Mouse (Mus musculus): ENCODE measurements at regions not wholly inside any gene's neighbourhood (a gene's known extent, or its start where the extent isn't known, plus 50 kb on each side); places are given as distances from the start of the nearest gene placed in this dataset.

DNA sequence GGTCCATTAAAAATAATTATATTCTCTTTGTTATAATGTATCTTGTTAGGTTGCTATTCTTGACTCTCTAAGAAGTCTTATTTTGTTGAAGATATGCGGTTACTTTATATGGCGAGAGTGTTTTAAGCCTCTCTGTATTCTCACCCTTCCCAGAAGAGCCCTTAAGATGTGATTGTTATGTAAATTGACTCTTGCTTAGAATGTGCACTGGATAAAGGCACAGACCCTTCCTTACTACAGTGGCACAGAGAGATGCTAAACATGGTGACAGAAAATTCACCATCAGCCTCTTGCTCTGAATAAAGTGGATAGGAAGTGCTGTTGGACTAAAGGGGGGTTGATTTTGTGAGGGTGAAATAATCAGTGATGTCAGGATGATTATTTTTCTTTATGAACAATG is 370.1 kb downstream of the Arl4a start:
- no peak for TF ChIP-seq HCFC1 (IDR thresholded peaks at IDR 0.05; ENCODE audit: borderline replicate concordance, insufficient read depth, low read length)
- TF ChIP-seq ZC3H11A (IDR thresholded peaks at IDR 0.05; ENCODE audit: borderline replicate concordance, low read depth, low read length): no peak
- no peak for TF ChIP-seq CHD2 (IDR thresholded peaks at IDR 0.05; ENCODE audit: low read depth, low read length)
- in situ Hi-C loops (cut with MboI; ENCODE audit: low sequenced_read_pairs in 2 of 2, unreplicated experiment in 2 of 2): loop anchor here (10.0 to 25.0 kb wide), 2 partner anchors 370 to 377 kb away; partner anchors contain the start of gene Arl4a (in 1 of the 2)
- peaks cover 2 to 6% of the 10 kb centered on the region in 2 experiments; a peak in 1 of 4 replicates for H3K4me1 ChIP-seq (ENCODE audit: control insufficient read depth in 2 of 2, insufficient read depth in 2 of 2, low read length in 2 of 2, poor library complexity in 1 of 2)

DNA sequence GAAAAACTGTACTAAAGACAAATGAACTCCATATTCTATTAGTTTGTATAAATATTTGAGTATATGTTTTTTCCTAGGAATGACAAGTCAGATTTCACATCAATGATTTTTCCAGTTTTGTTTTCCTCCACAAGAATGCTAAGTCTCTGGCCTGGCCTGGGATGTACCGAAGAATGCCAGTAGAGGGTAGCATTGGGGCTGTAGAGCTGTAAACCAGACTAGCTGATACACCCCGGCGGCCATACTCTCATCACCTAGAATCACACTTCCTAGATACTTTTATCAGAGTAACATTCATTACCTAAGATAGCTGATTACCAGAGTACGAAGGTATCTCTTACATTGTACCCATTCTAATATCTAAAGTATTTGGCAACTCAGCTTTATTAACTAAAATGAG is 372.4 kb downstream of the Arl4a start:
- Histone ChIP-seq H3K27ac (ENCODE audit: insufficient read depth, low read depth, low read length, poor library complexity, severe bottlenecking) (no peak overlapping the region), H3K36me3 (ENCODE audit: control insufficient read depth, insufficient read depth, low read length, poor library complexity, severe bottlenecking) (no peaks in the 10 kb centered on the region), H3K4me3 (ENCODE audit: insufficient read depth in 1 of 2, low read depth in 1 of 2, low read length in 2 of 2, poor library complexity in 1 of 2, severe bottlenecking in 1 of 2) (no peak overlapping the region), H3K9ac (ENCODE audit: insufficient read depth, low read depth, low read length, poor library complexity, severe bottlenecking) (no peak overlapping the region), H3K4me1 (ENCODE audit: control insufficient read depth in 2 of 2, insufficient read depth in 2 of 2, low read length in 2 of 2, poor library complexity in 1 of 2) (peaks cover 2 to 6% of the 10 kb centered on the region in 2 experiments; a peak in 1 of 4 replicates), H3K9me3 (ENCODE audit: control insufficient read depth, insufficient read depth, low read depth, low read length) (no peaks in the 10 kb centered on the region)
- peak; percentile 51 for DNase-seq (ENCODE audit: low read depth, low spot score)
- in situ Hi-C loops (cut with MboI; ENCODE audit: low sequenced_read_pairs in 2 of 2, unreplicated experiment in 2 of 2): loop anchor here (10.0 to 25.0 kb wide), 2 partner anchors 372 to 379 kb away; partner anchors contain the start of gene Arl4a (in 1 of the 2)
- TF ChIP-seq ZNF384 (IDR thresholded peaks at IDR 0.05; ENCODE audit: low read depth, low read length): no peak
- no peak for TF ChIP-seq HCFC1 (IDR thresholded peaks at IDR 0.05; ENCODE audit: borderline replicate concordance, insufficient read depth, low read length)
- TF ChIP-seq CHD2 (IDR thresholded peaks at IDR 0.05; ENCODE audit: low read depth, low read length): no peak
- peak; percentile 97 for TF ChIP-seq ZC3H11A (IDR thresholded peaks at IDR 0.05; ENCODE audit: borderline replicate concordance, low read depth, low read length)

More for the DNA sequence above, 370.1 kb downstream of the Arl4a start:
- Histone ChIP-seq H3K27ac (ENCODE audit: insufficient read depth, low read depth, low read length, poor library complexity, severe bottlenecking) (no peak overlapping the region), H3K9ac (ENCODE audit: insufficient read depth, low read depth, low read length, poor library complexity, severe bottlenecking) (no peak overlapping the region), H3K9me3 (ENCODE audit: control insufficient read depth, insufficient read depth, low read depth, low read length) (no peaks in the 10 kb centered on the region), H3K4me3 (ENCODE audit: insufficient read depth in 1 of 2, low read depth in 1 of 2, low read length in 2 of 2, poor library complexity in 1 of 2, severe bottlenecking in 1 of 2) (no peak overlapping the region), H3K36me3 (ENCODE audit: control insufficient read depth, insufficient read depth, low read length, poor library complexity, severe bottlenecking) (no peaks in the 10 kb centered on the region)
- DNase-seq (ENCODE audit: low read depth, low spot score): peak; percentile 25

DNA sequence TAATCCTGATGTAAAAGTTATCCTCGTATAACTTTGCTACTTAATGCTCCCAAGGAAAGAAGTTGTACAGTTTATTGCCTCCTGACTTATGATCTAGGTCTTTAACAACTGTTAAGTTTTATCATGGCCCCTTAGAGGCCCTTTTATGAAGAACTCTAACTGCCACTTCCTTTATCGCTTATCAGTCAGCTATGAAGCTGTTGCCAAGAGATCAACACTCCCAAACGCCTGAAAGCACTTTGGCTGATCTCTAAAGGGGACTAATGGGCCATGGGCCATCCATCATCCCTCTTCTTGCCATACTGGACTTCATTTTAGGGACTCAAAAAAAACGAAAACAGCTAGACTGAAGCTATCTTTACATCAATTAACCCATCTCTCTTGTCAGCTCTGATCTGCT is 377.4 kb downstream of the Arl4a start:
- no peak for TF ChIP-seq MAFK (IDR thresholded peaks at IDR 0.05; ENCODE audit: insufficient read depth, low read depth, low read length)
- no peak for TF ChIP-seq ZC3H11A (IDR thresholded peaks at IDR 0.05; ENCODE audit: borderline replicate concordance, low read depth, low read length)
- TF ChIP-seq CHD2 (IDR thresholded peaks at IDR 0.05; ENCODE audit: low read depth, low read length): no peak
- TF ChIP-seq ZNF384 (IDR thresholded peaks at IDR 0.05; ENCODE audit: low read depth, low read length): no peak
- TF ChIP-seq HCFC1 (IDR thresholded peaks at IDR 0.05; ENCODE audit: borderline replicate concordance, insufficient read depth, low read length): no peak
- no peaks in the 10 kb centered on the region for H3K4me1 ChIP-seq (ENCODE audit: control insufficient read depth in 2 of 2, insufficient read depth in 2 of 2, low read length in 2 of 2, poor library complexity in 1 of 2)
- in situ Hi-C loops (cut with MboI; ENCODE audit: low sequenced_read_pairs in 2 of 2, unreplicated experiment in 2 of 2): loop anchor here (10.0 to 25.0 kb wide), 2 partner anchors 377 to 384 kb away; partner anchors contain the start of gene Arl4a (in 1 of the 2)

GRCm38 (mm10) chr12:39656606-39657005 is 381.2 kb downstream of the Arl4a start:
- no peaks in the 10 kb centered on the region for H3K9me3 ChIP-seq (ENCODE audit: control insufficient read depth, insufficient read depth, low read depth, low read length)
- no peak overlapping the region for H3K4me3 ChIP-seq (ENCODE audit: insufficient read depth in 1 of 2, low read depth in 1 of 2, low read length in 2 of 2, poor library complexity in 1 of 2, severe bottlenecking in 1 of 2)
- no peak overlapping the region for H3K27ac ChIP-seq (ENCODE audit: insufficient read depth, low read depth, low read length, poor library complexity, severe bottlenecking)
- in situ Hi-C loops (cut with MboI; ENCODE audit: low sequenced_read_pairs in 2 of 2, unreplicated experiment in 2 of 2): loop anchor here in 1 of 2 experiments (25.0 kb wide), 1 partner anchor 381 kb away; the partner anchor contains the start of gene Arl4a
- no peaks in the 10 kb centered on the region for H3K36me3 ChIP-seq (ENCODE audit: control insufficient read depth, insufficient read depth, low read length, poor library complexity, severe bottlenecking)
- no peaks in the 10 kb centered on the region for H3K4me1 ChIP-seq (ENCODE audit: control insufficient read depth in 2 of 2, insufficient read depth in 2 of 2, low read length in 2 of 2, poor library complexity in 1 of 2)
- no peak for DNase-seq (ENCODE audit: low read depth, low spot score)
- H3K9ac ChIP-seq (ENCODE audit: insufficient read depth, low read depth, low read length, poor library complexity, severe bottlenecking): no peak overlapping the region
- no peak for TF ChIP-seq CHD2 (IDR thresholded peaks at IDR 0.05; ENCODE audit: low read depth, low read length)
- TF ChIP-seq ZNF384 (IDR thresholded peaks at IDR 0.05; ENCODE audit: low read depth, low read length): no peak
- TF ChIP-seq HCFC1 (IDR thresholded peaks at IDR 0.05; ENCODE audit: borderline replicate concordance, insufficient read depth, low read length): no peak
- TF ChIP-seq ZC3H11A (IDR thresholded peaks at IDR 0.05; ENCODE audit: borderline replicate concordance, low read depth, low read length): no peak
- no peak for TF ChIP-seq MAFK (IDR thresholded peaks at IDR 0.05; ENCODE audit: insufficient read depth, low read depth, low read length)

More for the DNA sequence above, 377.4 kb downstream of the Arl4a start:
- no peak overlapping the region for H3K9ac ChIP-seq (ENCODE audit: insufficient read depth, low read depth, low read length, poor library complexity, severe bottlenecking)
- DNase-seq (ENCODE audit: low read depth, low spot score): no peak
- no peak overlapping the region for H3K4me3 ChIP-seq (ENCODE audit: insufficient read depth in 1 of 2, low read depth in 1 of 2, low read length in 2 of 2, poor library complexity in 1 of 2, severe bottlenecking in 1 of 2)
- no peaks in the 10 kb centered on the region for H3K36me3 ChIP-seq (ENCODE audit: control insufficient read depth, insufficient read depth, low read length, poor library complexity, severe bottlenecking)
- no peak overlapping the region for H3K27ac ChIP-seq (ENCODE audit: insufficient read depth, low read depth, low read length, poor library complexity, severe bottlenecking)
- H3K9me3 ChIP-seq (ENCODE audit: control insufficient read depth, insufficient read depth, low read depth, low read length): no peaks in the 10 kb centered on the region

DNA sequence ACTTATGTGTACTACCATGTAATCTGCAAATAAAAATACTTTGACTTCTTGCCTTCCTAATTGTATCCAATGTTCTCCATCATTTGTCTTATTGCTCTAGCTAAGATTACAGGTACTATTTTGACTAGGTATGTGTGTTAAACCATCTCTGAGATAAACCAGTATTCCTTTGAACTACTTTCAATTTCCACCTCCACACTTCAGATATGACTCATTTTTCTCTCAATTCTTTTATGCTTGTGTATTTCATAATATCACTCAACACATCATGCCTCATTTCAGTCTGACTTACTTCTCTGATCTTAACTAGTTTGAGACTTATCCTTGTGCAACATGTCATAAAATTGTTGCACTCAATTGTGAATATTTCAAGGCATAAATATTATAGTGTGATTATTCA is 388.9 kb downstream of the Arl4a start:
- DNase-seq (ENCODE audit: low read depth, low spot score): no peak
- Histone ChIP-seq H3K4me1 (ENCODE audit: control insufficient read depth in 2 of 2, insufficient read depth in 2 of 2, low read length in 2 of 2, poor library complexity in 1 of 2) (no peaks in the 10 kb centered on the region), H3K9me3 (ENCODE audit: control insufficient read depth, insufficient read depth, low read depth, low read length) (no peaks in the 10 kb centered on the region), H3K4me3 (ENCODE audit: insufficient read depth in 1 of 2, low read depth in 1 of 2, low read length in 2 of 2, poor library complexity in 1 of 2, severe bottlenecking in 1 of 2) (no peak overlapping the region), H3K36me3 (ENCODE audit: control insufficient read depth, insufficient read depth, low read length, poor library complexity, severe bottlenecking) (no peaks in the 10 kb centered on the region), H3K27ac (ENCODE audit: insufficient read depth, low read depth, low read length, poor library complexity, severe bottlenecking) (no peak overlapping the region), H3K9ac (ENCODE audit: insufficient read depth, low read depth, low read length, poor library complexity, severe bottlenecking) (no peak overlapping the region)
- in situ Hi-C loops (cut with MboI; ENCODE audit: low sequenced_read_pairs in 2 of 2, unreplicated experiment in 2 of 2): no loop called here
- no peak for TF ChIP-seq MAFK (IDR thresholded peaks at IDR 0.05; ENCODE audit: insufficient read depth, low read depth, low read length)
- TF ChIP-seq CHD2 (IDR thresholded peaks at IDR 0.05; ENCODE audit: low read depth, low read length): no peak
- no peak for TF ChIP-seq ZNF384 (IDR thresholded peaks at IDR 0.05; ENCODE audit: low read depth, low read length)
- TF ChIP-seq HCFC1 (IDR thresholded peaks at IDR 0.05; ENCODE audit: borderline replicate concordance, insufficient read depth, low read length): no peak
